Mouse (Mus musculus): ENCODE data around the gene Gpr37l1. TPM values are rescaled to one million over a fixed set of nuclear protein-coding genes. Genes with fewer than 3 reads are reported as not detected.
A peak's percentile ranks its signal among the peaks of the same experiment; 100 is the strongest.

The Gpr37l1 gene
- polyA plus RNA-seq, 1 experiment from 2014 or later, result not detected

DNA sequence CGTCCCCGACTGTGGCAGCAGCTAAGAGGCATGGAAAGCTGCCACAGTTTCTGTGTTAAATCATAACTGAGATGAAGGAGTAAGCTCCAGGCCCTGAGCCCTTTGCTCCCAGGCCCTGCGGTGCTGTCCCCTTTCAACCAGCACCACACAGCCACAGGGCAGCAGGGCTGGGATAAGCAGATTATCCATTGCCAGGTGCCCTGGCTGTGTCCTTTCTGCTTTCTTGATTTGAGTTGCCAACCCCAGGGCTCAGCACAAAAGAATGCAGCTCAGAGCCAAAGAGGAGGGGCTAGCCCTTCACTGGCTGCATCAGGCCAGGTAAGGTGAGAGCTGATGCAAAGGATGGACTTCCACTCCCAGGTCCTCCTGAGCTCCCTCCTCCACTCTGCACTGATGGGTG is 10.2 kb upstream of the Gpr37l1 start:
- WGBS, result 80% methylated on average over 3 of the region's 3 CpGs
- Histone ChIP-seq H3K36me3 (no peaks in the 10 kb centered on the region), H3K27ac (replicated peaks) (no peak overlapping the region), H3K9me3 (replicated peaks) (no peaks in the 10 kb centered on the region), H3K27me3 (ENCODE audit: low read depth, poor library complexity, severe bottlenecking) (no peaks in the 10 kb centered on the region), H3K4me3 (no peak overlapping the region), H3K4me1 (no peaks in the 10 kb centered on the region)
- DNase-seq (ENCODE audit: low spot score), result no peak

DNA sequence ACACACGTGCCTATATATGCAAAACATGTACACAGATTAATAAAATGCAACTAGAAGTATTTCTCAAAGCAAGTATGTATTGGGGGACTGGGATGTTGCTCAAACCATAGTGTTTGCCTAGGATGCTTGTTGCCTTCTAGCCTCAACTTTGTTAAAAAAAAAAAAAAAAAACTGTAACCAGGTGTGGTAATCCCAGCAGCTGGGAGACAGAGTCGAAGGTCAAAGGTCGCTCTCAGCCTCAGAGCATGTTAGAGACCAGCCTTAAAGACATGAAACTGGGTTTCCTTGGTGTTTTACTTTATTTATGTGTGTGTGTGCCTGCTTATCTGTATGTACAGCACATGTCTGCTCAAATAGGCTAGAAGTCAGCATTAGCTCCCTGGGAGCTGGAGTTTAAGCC is 7.7 kb upstream of the Gpr37l1 start:
- Histone ChIP-seq H3K36me3 (no peaks in the 10 kb centered on the region), H3K4me3 (no peak overlapping the region), H3K4me1 (no peaks in the 10 kb centered on the region), H3K27ac (replicated peaks) (no peak overlapping the region), H3K27me3 (ENCODE audit: low read depth, poor library complexity, severe bottlenecking) (no peaks in the 10 kb centered on the region), H3K9me3 (replicated peaks) (no peaks in the 10 kb centered on the region)
- 84% methylated on average over 3 of the region's 3 CpGs for WGBS
- DNase-seq (ENCODE audit: low spot score), result no peak

DNA sequence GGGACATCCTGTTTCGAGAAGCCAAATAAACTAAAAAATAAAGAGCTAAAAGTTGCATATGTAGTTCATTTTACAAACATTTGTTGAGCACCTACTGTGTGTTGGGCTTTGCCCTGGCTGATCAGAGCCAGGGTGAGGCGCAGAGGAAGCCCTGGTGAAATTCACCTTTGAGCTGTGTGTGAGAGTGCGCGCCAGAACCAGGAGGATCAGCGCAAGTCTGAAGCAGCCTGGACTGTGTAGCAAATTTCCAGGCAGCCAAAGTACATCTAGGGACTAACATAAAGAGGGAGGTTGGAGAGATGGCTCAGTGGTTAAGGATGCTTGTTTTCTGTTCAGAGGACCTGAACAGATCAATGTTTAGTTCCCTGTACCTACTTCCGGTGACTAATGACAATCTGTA is 5.8 kb upstream of the Gpr37l1 start:
- 93% methylated on average over 6 of the region's 6 CpGs for WGBS
- no peak for DNase-seq (ENCODE audit: low spot score)

DNA sequence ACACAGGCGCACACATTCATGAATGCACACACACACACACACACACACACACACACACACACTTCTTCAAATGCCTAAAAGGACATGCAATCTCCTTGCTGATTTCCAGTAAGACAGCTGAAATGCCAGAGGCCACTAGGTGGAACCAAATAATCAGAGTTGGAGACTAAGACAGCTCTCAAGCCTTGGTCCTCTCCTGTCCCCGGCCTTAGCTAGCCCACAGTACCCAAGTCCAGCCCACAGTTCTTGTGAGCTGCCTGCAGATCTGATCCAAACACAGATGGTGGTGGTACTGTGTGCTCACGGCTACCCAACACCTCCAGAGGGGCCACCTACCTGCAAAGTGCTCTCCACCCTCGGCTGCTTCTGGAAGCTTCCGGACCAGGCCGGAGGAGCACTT is 4.5 kb upstream of the Gpr37l1 start:
- no peaks in the 10 kb centered on the region for H3K27me3 ChIP-seq (ENCODE audit: low read depth, poor library complexity, severe bottlenecking)
- H3K27ac ChIP-seq (replicated peaks), result no peak overlapping the region
- peaks cover 3% of the 10 kb centered on the region; the same call in 1 of the 2 replicates for H3K4me1 ChIP-seq
- no peaks in the 10 kb centered on the region for H3K36me3 ChIP-seq
- DNase-seq (ENCODE audit: low spot score), result peak; percentile 42
- 54% methylated on average over 6 of the region's 6 CpGs for WGBS
- H3K9me3 ChIP-seq (replicated peaks), result no peaks in the 10 kb centered on the region
- H3K4me3 ChIP-seq, result no peak overlapping the region

More for the DNA sequence above, 5.8 kb upstream of the Gpr37l1 start:
- no peaks in the 10 kb centered on the region for H3K4me1 ChIP-seq
- H3K27ac ChIP-seq (replicated peaks), result no peak overlapping the region
- no peaks in the 10 kb centered on the region for H3K36me3 ChIP-seq
- no peak overlapping the region for H3K4me3 ChIP-seq
- H3K27me3 ChIP-seq (ENCODE audit: low read depth, poor library complexity, severe bottlenecking), result no peaks in the 10 kb centered on the region
- H3K9me3 ChIP-seq (replicated peaks), result no peaks in the 10 kb centered on the region

DNA sequence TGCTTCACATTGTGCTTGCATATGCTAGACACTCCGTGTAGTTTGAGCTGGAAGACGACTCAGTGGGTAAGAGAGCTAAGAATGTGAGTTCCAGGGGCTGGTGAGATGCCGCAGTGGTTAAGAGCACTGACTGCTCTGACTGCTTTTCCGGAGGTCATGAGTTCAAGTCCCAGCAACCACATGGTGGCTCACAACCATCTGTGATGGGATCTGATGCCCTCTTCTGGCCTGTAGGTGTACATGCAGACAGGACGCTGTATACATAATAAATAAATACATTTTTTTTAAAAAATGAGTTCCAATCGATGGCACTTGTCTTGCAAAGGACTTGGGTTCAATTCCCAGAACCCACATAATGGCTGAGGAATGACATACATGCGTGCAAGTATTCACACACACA is 3.7 kb upstream of the Gpr37l1 start:
- Histone ChIP-seq H3K27me3 (ENCODE audit: low read depth, poor library complexity, severe bottlenecking) (no peaks in the 10 kb centered on the region), H3K36me3 (no peaks in the 10 kb centered on the region), H3K4me1 (peaks cover 3% of the 10 kb centered on the region; the same call in 1 of the 2 replicates), H3K4me3 (no peak overlapping the region), H3K27ac (replicated peaks) (no peak overlapping the region), H3K9me3 (replicated peaks) (no peaks in the 10 kb centered on the region)
- DNase-seq (ENCODE audit: low spot score), result no peak
- WGBS, result 84% methylated on average over 7 of the region's 7 CpGs

DNA sequence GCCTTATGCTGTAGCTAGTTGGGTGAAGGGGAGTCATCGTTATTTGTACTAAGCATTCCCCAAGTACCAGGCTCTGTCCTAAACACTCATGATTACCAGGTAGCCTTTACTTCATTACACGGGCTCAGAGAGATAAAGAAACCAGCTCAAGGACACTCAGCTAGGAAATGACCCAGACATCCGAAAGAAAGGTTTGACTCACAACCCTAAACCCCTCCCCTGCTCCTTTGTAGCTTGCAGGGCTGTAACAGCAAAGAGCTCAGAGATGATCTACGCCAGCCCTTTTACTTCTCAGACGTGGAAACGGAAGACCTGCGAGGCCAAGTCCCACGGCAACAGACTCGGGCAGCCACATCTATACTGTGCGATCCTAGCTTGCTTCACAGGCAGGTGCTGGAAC is 2.8 kb upstream of the Gpr37l1 start:
- no peak for DNase-seq (ENCODE audit: low spot score)
- Histone ChIP-seq H3K36me3 (no peaks in the 10 kb centered on the region), H3K9me3 (replicated peaks) (no peaks in the 10 kb centered on the region), H3K4me3 (no peak overlapping the region), H3K27me3 (ENCODE audit: low read depth, poor library complexity, severe bottlenecking) (no peaks in the 10 kb centered on the region), H3K4me1 (peaks cover 3% of the 10 kb centered on the region; the same call in 1 of the 2 replicates), H3K27ac (replicated peaks) (no peak overlapping the region)
- 82% methylated on average over 10 of the region's 10 CpGs for WGBS

DNA sequence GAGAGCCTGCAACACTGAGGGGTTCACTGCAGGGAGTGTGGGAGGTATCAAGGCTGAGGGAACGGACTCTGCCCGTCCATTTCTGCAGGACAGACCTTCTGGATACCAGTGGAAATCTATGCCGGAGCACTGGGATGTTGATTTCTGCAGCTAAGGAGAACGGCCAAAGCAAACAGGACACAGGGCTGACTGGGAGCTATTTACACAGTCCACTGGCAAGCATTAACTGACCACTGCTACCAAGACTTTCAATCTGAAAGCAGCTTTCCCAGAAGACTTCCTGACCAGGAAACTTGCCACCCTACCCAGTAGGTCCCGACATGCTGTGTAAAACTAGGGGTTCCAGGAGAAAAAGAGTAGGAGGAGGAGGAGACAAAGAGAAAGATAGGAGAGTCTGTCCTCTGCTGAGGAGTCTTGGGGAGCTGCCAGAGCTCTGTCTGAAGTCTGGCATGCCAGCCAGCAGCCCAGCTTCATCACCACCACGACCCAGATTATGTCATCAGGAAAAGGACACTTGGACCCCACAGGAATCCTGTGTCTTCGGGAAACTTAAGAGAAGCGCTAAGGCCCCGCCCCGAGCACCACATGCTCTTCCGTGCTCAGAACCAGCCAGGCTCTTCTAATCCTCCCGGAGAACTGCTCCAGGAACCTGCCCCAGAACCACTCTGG is 2.2 kb upstream of the Gpr37l1 start:
- Histone ChIP-seq H3K4me3 (no peak overlapping the region), H3K4me1 (peaks cover 3% of the 10 kb centered on the region; the same call in 1 of the 2 replicates), H3K36me3 (no peaks in the 10 kb centered on the region), H3K27me3 (ENCODE audit: low read depth, poor library complexity, severe bottlenecking) (no peaks in the 10 kb centered on the region), H3K27ac (replicated peaks) (no peak overlapping the region), H3K9me3 (replicated peaks) (no peaks in the 10 kb centered on the region)
- WGBS, result 62% methylated on average over 12 of the region's 12 CpGs
- no peak for DNase-seq (ENCODE audit: low spot score)

DNA sequence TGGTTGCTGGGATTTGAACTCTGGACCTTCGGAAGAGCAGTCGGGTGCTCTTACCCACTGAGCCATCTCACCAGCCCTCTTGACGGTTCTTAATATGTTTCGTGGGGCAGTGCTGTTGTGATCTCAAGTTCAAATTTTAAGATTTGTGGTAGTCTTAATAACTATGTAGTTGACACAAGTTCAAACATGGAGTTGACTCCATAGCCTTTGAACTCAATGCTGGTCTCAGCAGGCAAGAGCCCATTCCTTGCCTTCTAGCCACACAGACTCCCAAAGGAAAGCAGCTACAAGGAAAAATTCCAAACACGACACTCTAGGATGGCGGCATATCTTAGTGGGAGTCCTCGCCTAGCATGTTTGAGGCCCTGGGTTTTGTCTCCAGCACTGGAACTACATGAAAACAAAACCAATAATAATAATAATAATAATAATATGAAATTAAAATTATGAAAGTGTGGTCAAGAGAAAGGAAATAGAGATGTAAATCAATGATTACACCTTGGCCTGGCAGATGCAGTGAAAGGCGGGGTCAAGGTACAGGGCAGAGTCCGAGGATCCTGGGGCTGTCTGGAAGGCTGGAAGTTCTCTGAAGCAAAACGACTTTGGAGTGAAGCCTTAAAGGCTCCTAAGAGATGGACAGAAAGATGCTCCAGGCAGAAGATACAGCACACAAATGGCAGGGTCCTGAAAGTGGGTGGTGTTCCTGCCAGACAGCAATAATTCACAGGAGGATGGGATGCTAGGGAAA is 1.1 kb upstream of the Gpr37l1 start:
- peaks cover 3% of the 10 kb centered on the region; the same call in 1 of the 2 replicates for H3K4me1 ChIP-seq
- H3K27ac ChIP-seq (replicated peaks), result no peak overlapping the region
- H3K9me3 ChIP-seq (replicated peaks), result no peaks in the 10 kb centered on the region
- H3K4me3 ChIP-seq, result no peak overlapping the region
- no peaks in the 10 kb centered on the region for H3K36me3 ChIP-seq
- no peaks in the 10 kb centered on the region for H3K27me3 ChIP-seq (ENCODE audit: low read depth, poor library complexity, severe bottlenecking)
- DNase-seq (ENCODE audit: low spot score), result no peak
- WGBS, result 91% methylated on average over 10 of the region's 10 CpGs

DNA sequence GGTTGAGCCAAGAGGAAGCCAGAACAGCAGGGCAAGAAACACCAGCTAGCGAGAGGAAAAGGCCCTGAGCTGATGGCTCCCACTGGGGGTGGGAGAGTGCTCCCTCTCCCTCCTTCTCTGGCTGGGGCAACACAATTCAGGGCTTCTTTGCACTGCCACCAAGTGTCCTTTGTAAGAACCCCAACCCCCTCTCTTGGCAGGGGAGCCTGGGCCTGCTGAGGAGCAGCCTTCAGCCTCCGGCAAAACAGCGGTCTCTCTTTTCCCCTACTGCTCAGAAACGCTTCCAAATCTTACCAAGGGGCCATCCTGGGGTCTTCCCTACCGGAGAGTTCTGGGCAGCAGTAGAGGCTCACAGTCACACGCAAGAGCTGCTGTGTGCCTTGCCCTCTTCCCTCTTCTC is 4.8 kb downstream of the Gpr37l1 start:
- H3K27ac ChIP-seq (replicated peaks), result no peak overlapping the region
- WGBS, result 37% methylated on average over 6 of the region's 6 CpGs

DNA sequence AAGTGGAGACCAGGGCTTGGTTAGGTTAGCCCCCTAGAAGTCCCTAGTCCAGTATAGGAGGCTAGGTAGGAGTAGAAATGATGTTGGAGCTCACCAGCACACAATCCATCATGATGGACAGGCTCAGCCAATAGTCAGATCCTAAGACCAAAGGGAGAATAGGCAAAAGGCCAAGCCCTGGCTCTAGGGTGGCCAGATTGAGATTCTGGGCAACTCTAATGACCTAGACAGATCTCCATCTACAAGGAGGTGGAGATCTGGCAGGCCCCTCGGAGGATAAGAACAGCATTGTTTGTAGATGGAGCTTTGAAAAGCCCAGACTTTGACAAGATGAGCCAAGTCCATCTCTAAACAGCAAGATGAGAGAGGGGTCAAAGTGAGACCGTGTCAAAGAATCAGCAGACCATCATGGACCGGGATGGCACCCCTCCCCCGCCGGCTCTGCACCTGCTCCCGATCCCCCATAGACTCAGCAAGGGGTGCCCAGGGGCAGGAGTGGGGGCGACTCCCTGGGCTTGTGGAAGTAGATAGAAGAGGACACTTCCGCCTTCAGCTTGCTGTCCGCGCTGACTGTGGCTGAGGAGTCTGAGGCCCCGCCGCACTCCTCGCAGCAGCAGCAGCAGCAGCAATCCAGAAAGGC is 7.0 kb downstream of the Gpr37l1 start:
- 88% methylated on average over 13 of the region's 13 CpGs for WGBS
- H3K36me3 ChIP-seq, result peaks cover 14% of the 10 kb centered on the region
- H3K4me1 ChIP-seq, result peaks cover 12% of the 10 kb centered on the region
- DNase-seq (ENCODE audit: low spot score), result no peak
- no peaks in the 10 kb centered on the region for H3K9me3 ChIP-seq (replicated peaks)
- H3K4me3 ChIP-seq, result no peak overlapping the region
- peak overlapping the region; percentile 42; the same call in 1 of the 2 replicates for H3K27ac ChIP-seq (replicated peaks)
- H3K27me3 ChIP-seq (ENCODE audit: low read depth, poor library complexity, severe bottlenecking), result no peaks in the 10 kb centered on the region

More for the DNA sequence above, 4.8 kb downstream of the Gpr37l1 start:
- H3K36me3 ChIP-seq, result no peaks in the 10 kb centered on the region
- no peak overlapping the region for H3K4me3 ChIP-seq
- DNase-seq (ENCODE audit: low spot score), result no peak
- peaks cover 15% of the 10 kb centered on the region for H3K4me1 ChIP-seq
- no peaks in the 10 kb centered on the region for H3K27me3 ChIP-seq (ENCODE audit: low read depth, poor library complexity, severe bottlenecking)
- no peaks in the 10 kb centered on the region for H3K9me3 ChIP-seq (replicated peaks)

DNA sequence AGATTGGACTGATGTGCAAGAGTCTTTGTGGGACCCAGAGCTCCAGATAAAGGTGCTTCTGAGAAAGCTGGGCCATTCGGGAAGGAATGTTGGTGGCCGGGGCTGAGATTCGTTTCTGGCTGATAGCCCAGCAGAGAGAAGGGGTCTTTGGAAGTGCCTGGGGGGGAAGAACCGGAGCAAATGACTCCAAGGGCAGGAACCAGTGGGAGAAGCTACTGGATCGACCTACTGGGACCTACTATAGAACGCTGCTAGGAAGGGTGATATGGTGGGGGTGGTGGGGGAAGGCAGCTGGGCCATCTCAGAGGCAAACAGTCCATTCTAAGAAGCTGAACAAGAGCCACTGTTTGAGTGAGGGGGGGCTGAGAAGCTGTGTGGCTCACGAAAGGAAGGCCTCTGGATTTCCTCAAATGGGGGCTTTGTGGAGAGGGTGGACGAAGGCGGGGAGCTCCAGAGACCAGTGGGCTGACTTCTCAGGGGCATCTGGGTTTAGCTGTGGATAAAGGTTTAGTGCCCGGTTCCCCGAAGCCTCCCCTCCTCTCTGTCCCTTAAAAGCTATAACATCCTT is 7.8 kb downstream of the Gpr37l1 start:
- no peak for DNase-seq (ENCODE audit: low spot score)
- H3K27me3 ChIP-seq (ENCODE audit: low read depth, poor library complexity, severe bottlenecking), result no peaks in the 10 kb centered on the region
- WGBS, result 92% methylated on average over 11 of the region's 11 CpGs
- H3K4me3 ChIP-seq, result no peak overlapping the region
- H3K27ac ChIP-seq (replicated peaks), result peak overlapping the region; percentile 67
- no peaks in the 10 kb centered on the region for H3K9me3 ChIP-seq (replicated peaks)
- peaks cover 23% of the 10 kb centered on the region for H3K36me3 ChIP-seq
- peaks cover 18% of the 10 kb centered on the region for H3K4me1 ChIP-seq

DNA sequence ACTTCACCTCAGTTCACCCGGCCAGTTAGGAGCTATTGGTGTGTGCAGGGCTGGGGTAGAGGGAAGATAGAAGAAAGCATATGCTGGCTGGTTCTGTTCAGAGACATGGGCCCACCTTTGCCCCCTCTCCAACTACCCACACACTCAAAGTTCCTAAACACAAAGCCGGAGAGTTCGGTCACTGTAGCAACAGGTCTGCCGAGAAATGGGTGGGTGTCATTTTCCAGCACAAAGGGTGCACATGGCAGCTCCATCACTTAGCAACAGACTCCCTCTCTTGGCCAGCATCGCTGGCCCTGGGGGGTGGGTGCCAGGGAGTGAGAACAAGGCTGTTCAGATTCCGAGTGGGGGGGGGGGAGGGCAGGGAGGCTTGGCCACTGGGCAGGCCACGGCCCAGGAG is 8.4 kb downstream of the Gpr37l1 start:
- 63% methylated on average over 7 of the region's 7 CpGs for WGBS
- Histone ChIP-seq H3K9me3 (replicated peaks) (no peaks in the 10 kb centered on the region), H3K36me3 (peaks cover 23% of the 10 kb centered on the region), H3K27me3 (ENCODE audit: low read depth, poor library complexity, severe bottlenecking) (no peaks in the 10 kb centered on the region), H3K4me1 (peaks cover 23% of the 10 kb centered on the region), H3K4me3 (no peak overlapping the region), H3K27ac (replicated peaks) (peak overlapping the region; percentile 67)
- no peak for DNase-seq (ENCODE audit: low spot score)

Data from midbrain, embryonic 10.5 days (tissue).